Mouse (Mus musculus) cortical plate, adult 2 months (tissue): ENCODE measurements around the gene Yaf2. TPM values are rescaled to one million over a fixed set of nuclear protein-coding genes. Genes with fewer than 3 reads are reported as not detected.

Source experiments
- H3K27ac ChIP-seq: fragments of 200-500 bp; 2 replicates; pipeline ENCODE4 v1.5.1; 2012; ENCODE audit warnings: low read length, control low read depth, inconsistent platforms; ENCODE audit not compliant: insufficient read depth
- H3K4me1 ChIP-seq: fragments of 200-500 bp; 2 replicates; pipeline ENCODE4 v1.6.1; 2011; ENCODE audit warnings: low read length; ENCODE audit not compliant: control insufficient read depth, insufficient read depth
- H3K4me3 ChIP-seq: fragments of 200-500 bp; 2 replicates; pipeline ENCODE4 v1.5.1; 2011; ENCODE audit warnings: mild to moderate bottlenecking, low read length, control low read depth; ENCODE audit not compliant: insufficient read depth
- CTCF ChIP-seq: fragments of 200-500 bp; IDR thresholded peaks from 2 replicates; pipeline ENCODE4 v1.5.1; 2011; ENCODE audit warnings: mild to moderate bottlenecking, control low read depth, low read length; ENCODE audit not compliant: insufficient read depth; ENCODE audit errors: extremely low read depth
- POLR2A ChIP-seq: fragments of 200-500 bp; IDR thresholded peaks from 2 replicates; pipeline ENCODE4 v1.6.1; 2011; ENCODE audit warnings: mild to moderate bottlenecking, low read length, control low read depth; ENCODE audit not compliant: insufficient read depth; ENCODE audit errors: extremely low read depth
- polyA plus RNA-seq: library from polyadenylated mRNA; depleted of rRNA; stranded (reverse); fragments of >200 nt; gene quantifications from 2 replicates; pipeline ENCODE4 v1.2.3, GENCODE M21; 2012

Gene Yaf2
- polyA plus RNA-seq, 1 experiment, result 144 TPM

DNA sequence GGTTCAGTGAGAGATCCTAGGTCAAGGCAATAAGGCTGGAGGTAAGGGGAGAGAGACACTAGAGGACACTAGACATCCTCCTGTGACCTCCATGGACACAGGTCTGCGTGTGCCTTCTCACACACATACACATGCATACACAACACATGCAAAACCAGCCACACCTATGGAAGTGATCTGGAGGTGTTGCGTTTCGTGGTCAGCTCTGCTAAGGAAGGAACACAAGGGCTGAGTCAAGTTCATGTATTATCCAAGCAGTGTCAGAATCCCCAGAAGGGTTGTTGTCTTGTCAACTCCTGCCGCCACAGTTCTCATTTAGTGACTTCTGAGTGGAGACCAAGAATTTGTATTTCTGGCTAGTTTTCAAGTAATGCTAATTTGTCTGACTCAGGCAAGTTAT lies 48.4 kb downstream of the Yaf2 start:
- Histone ChIP-seq H3K4me3 (no peak overlapping the region), H3K27ac (no peak overlapping the region), H3K4me1 (no peaks in the 10 kb centered on the region; the same call in 1 of the 2 replicates)
- TF ChIP-seq POLR2A (no peak), CTCF (no peak)

DNA sequence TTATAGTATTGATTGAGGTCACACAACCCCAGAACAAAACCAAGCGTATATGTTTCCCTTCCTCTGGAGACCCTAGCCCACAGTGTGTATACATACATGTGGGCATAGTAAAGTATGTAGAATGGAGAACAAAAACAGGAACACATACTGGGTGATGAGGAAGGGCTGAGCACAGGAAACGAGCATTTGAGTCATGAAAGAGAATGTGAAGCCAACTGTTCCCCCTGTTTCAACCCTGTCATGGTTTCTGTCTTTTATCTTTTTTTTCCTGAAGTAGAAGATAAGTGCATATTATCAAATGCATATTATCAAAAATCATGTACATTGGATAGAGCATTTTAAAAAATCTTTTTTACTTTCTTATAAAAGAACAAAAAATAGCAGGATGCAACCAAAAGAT lies 49.1 kb downstream of the Yaf2 start:
- Histone ChIP-seq H3K4me3 (no peak overlapping the region), H3K4me1 (no peaks in the 10 kb centered on the region), H3K27ac (no peak overlapping the region)
- no peak for TF ChIP-seq CTCF
- no peak for TF ChIP-seq POLR2A

DNA sequence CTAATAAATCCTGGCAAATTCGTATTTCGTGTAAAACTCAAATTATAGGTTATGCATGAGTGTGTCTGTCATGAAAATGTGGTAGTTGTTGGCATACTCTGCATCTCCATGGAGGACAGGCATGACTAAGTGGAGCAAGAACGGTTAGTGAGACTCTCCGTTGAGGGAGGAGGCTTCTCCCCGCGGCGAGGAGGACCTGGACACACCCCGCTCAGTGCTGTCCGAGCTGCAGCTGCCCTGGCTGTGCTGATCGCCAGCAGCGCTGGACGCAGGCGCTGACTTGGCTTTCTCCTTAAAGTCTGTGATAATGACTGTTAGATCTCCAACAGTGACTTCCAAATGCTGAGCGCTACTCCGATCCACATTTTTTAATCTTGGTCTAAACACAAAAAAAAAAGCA lies 51.5 kb downstream of the Yaf2 start:
- TF ChIP-seq CTCF, result no peak
- TF ChIP-seq POLR2A, result no peak
- no peak overlapping the region for H3K4me3 ChIP-seq
- no peak overlapping the region for H3K27ac ChIP-seq
- no peaks in the 10 kb centered on the region for H3K4me1 ChIP-seq

DNA sequence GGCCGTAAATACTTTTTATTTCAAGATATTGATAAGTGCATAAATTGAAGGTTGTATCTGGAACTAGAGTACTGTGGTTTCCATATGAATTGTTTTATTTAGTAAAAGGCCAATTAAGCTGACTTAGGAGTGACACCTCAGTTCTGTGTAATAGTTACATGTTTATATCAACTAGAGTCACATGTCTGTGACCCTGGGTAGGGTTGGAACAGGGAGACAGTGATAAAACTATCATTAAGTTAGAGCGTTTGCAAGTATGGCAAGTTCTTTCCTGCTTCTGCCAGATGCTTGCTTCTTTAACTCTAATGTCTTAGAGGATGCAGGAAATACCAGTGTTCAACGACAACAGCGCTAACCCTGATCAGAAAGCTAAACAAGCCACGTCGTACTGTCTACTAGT lies 52.4 kb downstream of the Yaf2 start:
- no peaks in the 10 kb centered on the region for H3K4me1 ChIP-seq
- no peak overlapping the region for H3K27ac ChIP-seq
- TF ChIP-seq POLR2A (no peak), CTCF (no peak)
- H3K4me3 ChIP-seq, result no peak overlapping the region

DNA sequence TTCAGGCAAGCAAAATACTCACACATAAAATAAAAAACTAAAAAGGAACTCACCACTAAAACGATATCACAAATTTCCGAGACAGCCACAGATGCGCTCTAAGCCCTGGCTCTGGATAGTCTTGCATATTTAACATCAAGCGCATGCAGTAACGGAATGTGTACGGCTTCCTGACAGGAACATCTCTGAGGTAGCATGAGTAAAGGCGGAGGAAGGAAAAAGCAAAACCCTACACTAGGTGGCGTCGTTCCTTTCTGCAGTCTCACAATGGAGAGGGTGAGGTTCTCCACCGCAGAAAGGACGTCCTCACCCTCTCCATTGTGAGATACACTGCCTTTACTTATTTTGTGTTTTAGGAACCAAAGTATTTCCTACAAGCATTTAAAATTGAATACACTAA lies 53.4 kb downstream of the Yaf2 start:
- Histone ChIP-seq H3K27ac (no peak overlapping the region), H3K4me1 (no peaks in the 10 kb centered on the region), H3K4me3 (no peak overlapping the region)
- TF ChIP-seq CTCF (peak; percentile 33; the same call in 1 of the 2 replicates), POLR2A (no peak)

DNA sequence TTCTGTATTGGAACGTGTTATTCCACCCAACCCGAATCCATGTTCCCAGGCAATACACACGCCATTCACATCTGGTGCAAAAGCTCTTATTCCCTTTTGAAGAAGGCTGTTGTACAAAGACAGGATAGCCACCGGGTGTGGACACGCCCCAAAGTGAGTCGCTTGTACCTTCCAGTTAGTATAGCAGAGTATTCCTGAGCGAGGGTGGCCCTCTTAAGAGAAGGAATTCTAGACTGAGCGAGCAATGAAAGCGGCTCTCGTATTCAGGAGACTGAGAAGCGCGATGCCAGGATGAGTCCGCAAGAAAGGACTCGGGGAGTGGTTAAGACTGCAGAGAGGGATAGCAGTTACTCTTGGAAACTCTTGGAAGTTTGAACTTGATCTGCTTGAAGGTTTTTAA lies 60.5 kb downstream of the Yaf2 start:
- Histone ChIP-seq H3K4me3 (peak overlapping the region; percentile 40), H3K27ac (no peak overlapping the region), H3K4me1 (peaks cover 5% of the 10 kb centered on the region; the same call in 1 of the 2 replicates)
- TF ChIP-seq CTCF (no peak), POLR2A (no peak)

DNA sequence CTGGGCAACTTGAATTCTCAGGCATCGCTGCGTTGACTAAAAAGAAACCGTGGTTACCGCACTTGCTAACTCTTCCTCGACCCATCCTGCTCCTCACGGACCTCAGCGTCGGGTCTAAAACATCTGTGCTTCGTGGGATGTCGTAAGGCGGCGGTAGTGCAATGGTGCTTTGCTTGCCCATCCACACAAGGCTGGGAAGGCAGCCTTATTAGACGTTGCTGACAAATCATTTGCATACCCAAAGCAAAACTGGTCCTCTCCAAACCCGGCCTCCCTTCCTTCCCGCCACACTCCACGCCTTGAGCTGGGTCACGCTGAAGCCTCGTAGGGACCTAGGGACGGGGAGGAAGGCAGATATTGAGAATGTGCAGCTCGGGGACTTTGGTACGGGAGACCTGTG lies 61.1 kb downstream of the Yaf2 start:
- Histone ChIP-seq H3K4me1 (peaks cover 5% of the 10 kb centered on the region; the same call in 1 of the 2 replicates), H3K4me3 (peak overlapping the region; percentile 40), H3K27ac (no peak overlapping the region)
- TF ChIP-seq POLR2A, result no peak
- no peak for TF ChIP-seq CTCF

DNA sequence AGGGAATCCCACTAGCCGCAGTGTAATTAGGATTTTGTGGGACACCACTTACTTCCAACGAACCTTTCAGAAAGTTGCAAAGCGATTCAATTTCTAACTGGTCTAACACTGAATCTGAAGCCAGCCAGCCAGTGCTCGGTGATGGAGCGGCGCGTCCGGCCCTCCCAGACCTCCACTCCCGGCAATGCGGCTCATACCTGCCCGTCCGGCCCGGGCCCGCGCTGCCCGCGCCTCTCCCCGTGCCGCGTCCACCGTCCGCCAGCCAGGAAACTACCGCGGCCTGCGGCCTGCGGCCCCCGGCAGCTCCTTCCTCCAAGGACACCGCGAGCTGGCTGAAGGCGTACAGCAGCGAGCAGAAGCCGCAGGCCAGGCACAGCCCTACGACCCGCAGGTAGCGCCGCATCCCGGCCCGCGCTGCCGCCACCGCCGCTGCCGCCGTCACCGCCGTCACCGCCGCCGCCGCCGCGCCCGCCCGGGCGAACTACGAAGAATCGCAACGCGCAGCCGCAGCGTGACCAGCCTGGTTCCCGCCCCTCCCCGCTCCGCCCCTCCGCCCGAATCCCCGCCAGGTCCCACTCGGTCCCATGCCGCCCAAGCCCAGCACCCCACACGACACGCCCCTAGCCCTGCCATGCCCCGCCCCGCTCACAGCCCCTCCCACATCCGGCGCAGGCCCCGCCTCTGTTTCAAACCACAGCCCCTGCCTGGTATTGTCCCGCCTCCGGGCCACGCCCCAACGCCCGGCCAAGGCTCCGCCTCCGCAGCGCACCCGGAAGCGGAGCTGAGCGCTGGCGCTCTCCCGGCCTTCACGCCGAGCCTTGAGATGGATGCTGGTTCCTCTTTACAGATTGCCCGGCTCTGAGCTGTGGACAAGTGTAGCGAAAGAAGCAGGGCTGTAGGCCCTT lies 61.8 kb downstream of the Yaf2 start, which contains the start of gene Gxylt1:
Gene Gxylt1, minus strand, starts transcription at position 501 of the 905 bp plus-strand sequence.
- Histone ChIP-seq H3K4me3 (peak within 1 kb of the TSS; percentile 40), H3K27ac (peak within 1 kb of the TSS; percentile 72; the same call in 1 of the 2 replicates), H3K4me1 (peaks cover 5% of the 10 kb centered on the region; the same call in 1 of the 2 replicates)
- TF ChIP-seq POLR2A (peak; percentile 82; the same call in 1 of the 2 replicates), CTCF (no peak)

DNA sequence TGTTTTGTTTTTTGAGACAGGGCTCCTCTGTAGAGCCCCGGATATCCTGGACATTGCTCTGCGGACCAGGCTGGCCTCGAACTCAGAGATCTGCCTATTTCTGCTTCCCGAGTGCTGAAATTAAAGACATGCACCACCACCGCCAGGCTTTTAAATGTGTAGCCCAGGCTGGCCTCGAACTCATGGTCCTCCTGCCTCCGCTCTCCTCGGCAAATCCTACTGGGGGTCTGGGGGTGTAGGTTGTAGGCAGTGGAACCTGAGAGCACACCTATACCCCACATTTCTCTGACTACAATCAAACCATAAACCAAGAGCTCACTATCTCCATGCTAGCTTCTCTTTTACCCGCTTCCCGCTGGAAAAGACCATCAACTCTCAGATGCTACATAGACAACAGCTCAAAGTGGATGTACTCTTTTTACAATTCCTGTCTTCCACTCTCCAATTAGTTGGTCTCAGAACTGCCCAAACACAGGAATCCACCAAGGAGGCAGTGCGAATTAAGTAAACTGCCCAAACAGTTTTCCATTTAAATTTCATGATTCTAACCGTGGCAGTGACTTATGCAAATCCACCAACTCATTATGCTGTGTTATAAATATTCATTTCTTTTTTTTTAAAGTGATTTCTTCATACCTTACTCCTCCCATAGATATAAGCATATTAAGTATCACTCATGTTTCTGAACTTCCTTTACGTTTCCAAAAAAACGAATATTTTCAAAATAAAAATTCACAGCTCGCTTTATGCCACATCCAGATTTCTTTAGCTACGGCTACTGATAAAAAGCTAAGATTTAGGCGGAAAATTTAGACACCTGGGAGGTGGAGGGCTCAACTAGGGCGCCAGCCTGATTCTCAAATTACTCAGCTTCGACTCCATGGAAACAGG lies 62.7 kb downstream of the Yaf2 start:
- Histone ChIP-seq H3K4me1 (peaks cover 5% of the 10 kb centered on the region; the same call in 1 of the 2 replicates), H3K4me3 (peak overlapping the region; percentile 40), H3K27ac (no peak overlapping the region)
- TF ChIP-seq CTCF (no peak), POLR2A (no peak)

DNA sequence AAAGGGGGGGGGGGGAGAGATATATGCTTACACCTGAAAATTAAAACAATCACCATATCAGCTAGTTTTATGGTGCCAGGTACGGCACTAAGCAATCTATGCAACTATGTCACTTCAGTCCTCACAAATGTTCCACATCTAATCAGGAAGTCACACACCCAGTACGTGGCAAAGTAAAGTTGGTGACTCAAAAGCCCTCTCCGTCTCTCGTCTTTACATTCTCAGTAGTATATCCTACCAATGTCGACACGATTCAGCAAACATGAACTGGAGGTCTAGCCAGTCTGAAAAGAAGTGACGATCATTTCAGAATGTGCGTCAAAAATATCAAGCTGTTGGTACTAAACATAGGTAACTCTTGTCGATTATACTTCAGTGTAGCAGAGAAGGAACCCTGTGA lies 63.8 kb downstream of the Yaf2 start:
- peaks cover 5% of the 10 kb centered on the region; the same call in 1 of the 2 replicates for H3K4me1 ChIP-seq
- H3K4me3 ChIP-seq, result no peak overlapping the region
- no peak for TF ChIP-seq POLR2A
- no peak overlapping the region for H3K27ac ChIP-seq
